Mouse (Mus musculus) midbrain, embryonic 14.5 days (tissue): ENCODE data around the gene Kdm4b. TPM values are rescaled to one million over a fixed set of nuclear protein-coding genes. Genes with fewer than 3 reads are reported as not detected.

Source experiments
- ATAC-seq: fragments of 200-750 bp; cut with Nextera tagmentation; 2 replicates; pipeline ENCODE4 v1.8.0; 2017; ENCODE audit warnings: moderate number of reproducible peaks, moderate library complexity; ENCODE audit not compliant: low FRiP score, low TSS enrichment
- DNase-seq: peaks from one replicate; pipeline ENCODE4 v3.0.0-alpha.2; 2015
- H3K27ac ChIP-seq: fragments of 300-500 bp; sonication (generic); replicated peaks from 2 replicates; pipeline ENCODE4 v1.5.1; 2014; ENCODE audit warnings: mild to moderate bottlenecking, low read depth, low read length, moderate library complexity
- H3K27me3 ChIP-seq: fragments of 300-500 bp; sonication (generic); 2 replicates; pipeline ENCODE4 v1.6.1; 2014; ENCODE audit warnings: low read length, control low read depth, mixed read lengths; ENCODE audit not compliant: control insufficient read depth, insufficient read depth
- H3K36me3 ChIP-seq: fragments of 300-500 bp; sonication (generic); 2 replicates; pipeline ENCODE4 v1.6.1; 2014; ENCODE audit warnings: low read length, control low read depth; ENCODE audit not compliant: control insufficient read depth, insufficient read depth
- H3K4me1 ChIP-seq: fragments of 300-500 bp; sonication (generic); 2 replicates; pipeline ENCODE4 v1.6.1; 2014; ENCODE audit warnings: mild to moderate bottlenecking, antibody characterized with exemption, low read length, control low read depth; ENCODE audit not compliant: control insufficient read depth, insufficient read depth
- H3K4me2 ChIP-seq: fragments of 300-500 bp; sonication (generic); 2 replicates; pipeline ENCODE4 v1.6.1; 2014; ENCODE audit warnings: mild to moderate bottlenecking, low read length, moderate library complexity
- H3K4me3 ChIP-seq: fragments of 300-500 bp; sonication (generic); replicated peaks from 2 replicates; pipeline ENCODE4 v1.5.1; 2014; ENCODE audit warnings: low read depth, low read length
- H3K9ac ChIP-seq: fragments of 300-500 bp; sonication (generic); replicated peaks from 2 replicates; pipeline ENCODE4 v1.6.1; 2014; ENCODE audit warnings: mild to moderate bottlenecking, low read length, moderate library complexity
- H3K9me3 ChIP-seq: fragments of 300-500 bp; sonication (generic); 2 replicates; pipeline ENCODE4 v1.6.1; 2016; ENCODE audit warnings: low read length, control low read depth, mixed read lengths; ENCODE audit not compliant: control insufficient read depth
- WGBS: fragments of 180-500 bp; shearing (Covaris S2); extraction: QIAGEN DNeasy Blood & Tissue Kit; methylation state at CpG from one replicate; pipeline ENCODE4 v1.1.7; 2014; 5-methylcytosine and 5-hydroxymethylcytosine counted together
- polyA plus RNA-seq: library from polyadenylated mRNA; unstranded; fragments of >200 nt; fragmentation: Nextera tagmentation; extraction: Ambion mirVana; gene quantifications from 2 replicates; pipeline ENCODE4 v1.2.1, GENCODE M21; 2014

Kdm4b gene
- polyA plus RNA-seq, 1 experiment from 2014 or later: 78.9 TPM

GRCm38 (mm10) chr17:56293291-56293690, 32.6 kb upstream of the Kdm4b start:
- Histone ChIP-seq H3K27ac (no peak overlapping the region), H3K36me3 (no peaks in the 10 kb centered on the region), H3K27me3 (no peaks in the 10 kb centered on the region), H3K9me3 (no peaks in the 10 kb centered on the region), H3K4me1 (peaks cover 22% of the 10 kb centered on the region), H3K4me3 (no peak overlapping the region), H3K4me2 (no peak overlapping the region), H3K9ac (no peak overlapping the region)
- DNase-seq (no peak), ATAC-seq (no peak)
- 78% methylated on average over 1 of the region's 1 CpGs for WGBS

GRCm38 (mm10) chr17:56294241-56294640, 31.6 kb upstream of the Kdm4b start:
- DNase-seq (no peak), ATAC-seq (no peak)

GRCm38 (mm10) chr17:56296201-56296600, 29.7 kb upstream of the Kdm4b start:
- Histone ChIP-seq H3K36me3 (no peaks in the 10 kb centered on the region), H3K27ac (no peak overlapping the region), H3K9me3 (no peaks in the 10 kb centered on the region), H3K9ac (no peak overlapping the region), H3K4me2 (no peak overlapping the region), H3K27me3 (no peaks in the 10 kb centered on the region), H3K4me3 (no peak overlapping the region), H3K4me1 (peaks cover 4% of the 10 kb centered on the region; the same call in 1 of the 2 replicates)
- ATAC-seq: no peak
- 83% methylated on average over 1 of the region's 1 CpGs for WGBS
- no peak for DNase-seq

More at GRCm38 (mm10) chr17:56294241-56294640, 31.6 kb upstream of the Kdm4b start:
- Histone ChIP-seq H3K4me2 (no peak overlapping the region), H3K27ac (no peak overlapping the region), H3K36me3 (no peaks in the 10 kb centered on the region), H3K9ac (no peak overlapping the region), H3K4me3 (no peak overlapping the region), H3K4me1 (peaks cover 18% of the 10 kb centered on the region), H3K27me3 (no peaks in the 10 kb centered on the region), H3K9me3 (no peaks in the 10 kb centered on the region)
- 91% methylated on average over 19 of the region's 19 CpGs for WGBS

GRCm38 (mm10) chr17:56298238-56298637, 27.6 kb upstream of the Kdm4b start:
- Histone ChIP-seq H3K4me2 (no peak overlapping the region), H3K36me3 (no peaks in the 10 kb centered on the region), H3K9me3 (no peaks in the 10 kb centered on the region), H3K4me1 (peaks cover 3% of the 10 kb centered on the region), H3K4me3 (no peak overlapping the region), H3K27ac (no peak overlapping the region), H3K27me3 (no peaks in the 10 kb centered on the region), H3K9ac (no peak overlapping the region)
- no peak for ATAC-seq
- DNase-seq: no peak
- WGBS: 97% methylated on average over 1 of the region's 1 CpGs

GRCm38 (mm10) chr17:56300186-56300585, 25.7 kb upstream of the Kdm4b start, which contains the start of gene Arrdc5:
Arrdc5 (minus strand) TSS chr17:56300286.
- Histone ChIP-seq H3K4me1 (peaks cover 17% of the 10 kb centered on the region), H3K9ac (no peak within 1 kb of the TSS), H3K36me3 (no peaks in the 10 kb centered on the region), H3K9me3 (no peaks in the 10 kb centered on the region), H3K4me3 (no peak within 1 kb of the TSS), H3K27me3 (no peaks in the 10 kb centered on the region), H3K4me2 (no peak within 1 kb of the TSS), H3K27ac (no peak within 1 kb of the TSS)
- DNase-seq: no peak
- ATAC-seq: no peak
- WGBS: 95% methylated on average over 9 of the region's 9 CpGs

- Histone ChIP-seq H3K4me1 (peaks cover 17% of the 10 kb centered on the region), H3K27ac (no peak overlapping the region), H3K9ac (no peak overlapping the region), H3K36me3 (no peaks in the 10 kb centered on the region), H3K9me3 (no peaks in the 10 kb centered on the region), H3K4me3 (no peak overlapping the region), H3K27me3 (no peaks in the 10 kb centered on the region), H3K4me2 (peak overlapping the region; percentile 86; the same call in 1 of the 2 replicates)
- DNase-seq: no peak
- no peak for ATAC-seq
- WGBS: 13% methylated on average over 13 of the region's 13 CpGs
Measured at GRCm38 (mm10) chr17:56302363-56302996, 23.4 kb upstream of the Kdm4b start.

GRCm38 (mm10) chr17:56303160-56303846, 22.6 kb upstream of the Kdm4b start, which contains the start of gene Uhrf1:
Uhrf1 (plus strand) TSS chr17:56303321.
- Histone ChIP-seq H3K9me3 (no peaks in the 10 kb centered on the region), H3K4me1 (peaks cover 17% of the 10 kb centered on the region), H3K4me2 (peak within 1 kb of the TSS; percentile 86), H3K9ac (peak within 1 kb of the TSS; percentile 53; the same call in 1 of the 2 replicates), H3K27me3 (no peaks in the 10 kb centered on the region), H3K4me3 (peak within 1 kb of the TSS; percentile 73), H3K36me3 (no peaks in the 10 kb centered on the region), H3K27ac (0 out of 2 replicates have a peak within 1 kb of the TSS, but pooled peaks have one; percentile 32)
- peak; percentile 15 for ATAC-seq
- WGBS: under 1% methylated on average over 43 of the region's 43 CpGs
- peak; percentile 57 for DNase-seq

GRCm38 (mm10) chr17:56303847-56304586, 21.8 kb upstream of the Kdm4b start:
- Histone ChIP-seq H3K9ac (peak overlapping the region; percentile 53), H3K36me3 (0 out of 2 replicates have a peak, but pooled peaks cover 2% of the 10 kb centered on the region), H3K9me3 (no peaks in the 10 kb centered on the region), H3K4me3 (peak overlapping the region; percentile 73), H3K27me3 (no peaks in the 10 kb centered on the region), H3K27ac (0 out of 2 replicates have a peak overlapping the region, but pooled peaks have one; percentile 32), H3K4me1 (peaks cover 17% of the 10 kb centered on the region), H3K4me2 (peak overlapping the region; percentile 86)
- ATAC-seq: peak; percentile 95
- under 1% methylated on average over 68 of the region's 68 CpGs for WGBS
- peak; percentile 97 for DNase-seq
